In genomic region chr9:110448857-110449617, GRCm38 (mm10) we compare ENCODE assay signal across 8 mouse cellular contexts. TPM values are rescaled to one million over a fixed set of nuclear protein-coding genes. Genes with fewer than 3 reads are reported as not detected.
A peak's percentile ranks its signal among the peaks of the same experiment; 100 is the strongest.
DNase-seq lines count a peak whose midpoint lies in the region; ATAC-seq and TF ChIP-seq lines count a peak whose summit lies in the region.

No protein-coding gene starts in this region.

- H3K27me3 ChIP-seq in MEL (ENCODE audit: control insufficient read depth in 1 of 2, insufficient read depth in 2 of 2, low read length in 2 of 2): no peaks in the 10 kb centered on the region
- H3K27me3 ChIP-seq in cerebellum, adult 2 months (ENCODE audit: control insufficient read depth, insufficient read depth, low read length): no peaks in the 10 kb centered on the region
- H3K27me3 ChIP-seq in forebrain, postnatal 0 days (ENCODE audit: insufficient read depth, low read length): no peaks in the 10 kb centered on the region
- H3K27me3 ChIP-seq in lung, embryonic 14.5 days (ENCODE audit: insufficient read depth, low read length): no peaks in the 10 kb centered on the region

- H3K4me1 ChIP-seq in MEL (ENCODE audit: control insufficient read depth in 1 of 2, insufficient read depth in 2 of 2, low read length in 2 of 2): peaks cover 0 to 6% of the 10 kb centered on the region in 2 experiments; a peak in 2 of 4 replicates
- peaks cover 3% of the 10 kb centered on the region for H3K4me1 ChIP-seq in cerebellum, adult 2 months (ENCODE audit: control insufficient read depth, insufficient read depth, low read length)
- H3K4me1 ChIP-seq in forebrain, postnatal 0 days (ENCODE audit: insufficient read depth): peaks cover 4% of the 10 kb centered on the region; the same call in 1 of the 2 replicates
- H3K4me1 ChIP-seq in lung, embryonic 14.5 days (ENCODE audit: insufficient read depth): no peaks in the 10 kb centered on the region

- no peak overlapping the region for H3K27ac ChIP-seq in MEL (ENCODE audit: control insufficient read depth, low read depth, low read length)
- no peak overlapping the region for H3K27ac ChIP-seq in cerebellum, adult 2 months (ENCODE audit: insufficient read depth, low read length)
- peak overlapping the region; percentile 45; the same call in 1 of the 2 replicates for H3K27ac ChIP-seq in forebrain, postnatal 0 days (ENCODE audit: low read depth, low read length)
- no peak overlapping the region for H3K27ac ChIP-seq in lung, embryonic 14.5 days (ENCODE audit: low read depth)

- no peak overlapping the region for H3K9ac ChIP-seq in MEL (ENCODE audit: control insufficient read depth, low read depth, low read length, poor library complexity, severe bottlenecking)
- H3K9ac ChIP-seq in forebrain, postnatal 0 days: no peak overlapping the region
- H3K9ac ChIP-seq in lung, embryonic 14.5 days: no peak overlapping the region

- no peak overlapping the region for H3K4me3 ChIP-seq in MEL (ENCODE audit: control insufficient read depth in 1 of 2, insufficient read depth in 1 of 2, low read depth in 2 of 2, low read length in 2 of 2)
- no peak overlapping the region for H3K4me3 ChIP-seq in cerebellum, adult 2 months (replicated peaks; ENCODE audit: insufficient read depth, low read depth, low read length)
- H3K4me3 ChIP-seq in forebrain, postnatal 0 days (ENCODE audit: low read depth, low read length): no peak overlapping the region
- no peak overlapping the region for H3K4me3 ChIP-seq in lung, embryonic 14.5 days (ENCODE audit: low read depth, low read length)

- no peaks in the 10 kb centered on the region for H3K9me3 ChIP-seq in MEL (replicated peaks; ENCODE audit: insufficient read depth, low read length)
- H3K9me3 ChIP-seq in forebrain, postnatal 0 days (ENCODE audit: low read length): no peaks in the 10 kb centered on the region
- H3K9me3 ChIP-seq in lung, embryonic 14.5 days (ENCODE audit: low read depth, low read length): no peaks in the 10 kb centered on the region

- H3K36me3 ChIP-seq in MEL (ENCODE audit: control insufficient read depth in 1 of 2, insufficient read depth in 2 of 2, low read length in 2 of 2): no peaks in the 10 kb centered on the region
- H3K36me3 ChIP-seq in forebrain, postnatal 0 days (ENCODE audit: insufficient read depth): peaks cover 9% of the 10 kb centered on the region; the same call in 1 of the 2 replicates
- H3K36me3 ChIP-seq in lung, embryonic 14.5 days (ENCODE audit: insufficient read depth): peaks cover 3% of the 10 kb centered on the region; the same call in 1 of the 2 replicates

- DNase-seq in MEL (ENCODE audit: low read depth, low spot score): peak; percentile 93
- peak; percentile 67 to 72 for DNase-seq in cerebellum, adult 2 months
- peak; percentile 93 for DNase-seq in forebrain, postnatal 0 days
- peak; percentile 74 to 80 for DNase-seq in layer of hippocampus, adult 8-10 months (ENCODE audit: low spot score in 2 of 2)
- peak; percentile 94 for DNase-seq in lung, embryonic 14.5 days
- DNase-seq in ovary, postnatal 10 days (ENCODE audit: low spot score): peak; percentile 19
- DNase-seq in thymus, postnatal 0 days (ENCODE audit: low spot score): peak; percentile 88

- TF ChIP-seq CTCF in MEL (IDR thresholded peaks at IDR 0.05 in 2 of 3, conservative IDR thresholded peaks at IDR 0.05 in 1 of 3; ENCODE audit: control insufficient read depth in 1 of 3, insufficient read depth in 1 of 3, low read depth in 2 of 3, low read length in 3 of 3, poor library complexity in 1 of 3, severe bottlenecking in 1 of 3): peak; percentile 69 to 94 (median 77)
- TF ChIP-seq CTCF in cerebellum, adult 2 months (IDR thresholded peaks at IDR 0.05; ENCODE audit: borderline replicate concordance, insufficient read depth, low read depth, low read length): peak; percentile 76
- peak; percentile 92 for TF ChIP-seq CTCF in forebrain, postnatal 0 days (IDR thresholded peaks at IDR 0.05; ENCODE audit: low read depth)
- TF ChIP-seq CTCF in lung, embryonic 14.5 days (IDR thresholded peaks at IDR 0.05; ENCODE audit: low read depth): peak; percentile 89

- TF ChIP-seq RAD21 in MEL (IDR thresholded peaks at IDR 0.05; ENCODE audit: low read depth, low read length): peak; percentile 92

- 16% methylated on average over 11 of the region's 11 CpGs for WGBS in cerebellum, adult 2 months
- WGBS in forebrain, postnatal 0 days: 30% methylated on average over 11 of the region's 11 CpGs
- 37% methylated on average over 11 of the region's 11 CpGs for WGBS in lung, embryonic 14.5 days

- no peak overlapping the region for H3K4me2 ChIP-seq in forebrain, postnatal 0 days (ENCODE audit: low read depth)
- no peak overlapping the region for H3K4me2 ChIP-seq in lung, embryonic 14.5 days

- no peak for TF ChIP-seq POLR2A in MEL (IDR thresholded peaks at IDR 0.05; ENCODE audit: control insufficient read depth in 1 of 2, insufficient read depth in 1 of 2, low read depth in 1 of 2, low read length in 2 of 2, poor library complexity in 1 of 2)
- no peak for TF ChIP-seq POLR2A in cerebellum, adult 2 months (IDR thresholded peaks at IDR 0.05; ENCODE audit: borderline replicate concordance, insufficient read depth, low read length)

- H3K79me2 ChIP-seq in MEL (ENCODE audit: control insufficient read depth, insufficient read depth, low read length, poor library complexity): no peaks in the 10 kb centered on the region

- peak in 1 of 2 experiments; percentile 60; a peak in 2 of 4 replicates for TF ChIP-seq EP300 in MEL (IDR thresholded peaks at IDR 0.05; ENCODE audit: low read depth in 1 of 2, low read length in 2 of 2)

- ATAC-seq in forebrain, postnatal 0 days: peak; percentile 93
- ATAC-seq in hematopoietic stem cell, adult 5-6 weeks (replicated peaks in 1 of 2; ENCODE audit: insufficient read depth in 1 of 2, low FRiP score in 2 of 2, low TSS enrichment in 1 of 2, low read depth in 1 of 2, poor library complexity in 2 of 2, severe bottlenecking in 2 of 2): peak; percentile 82 to 91
- peak; percentile 82 for ATAC-seq in lung, embryonic 14.5 days (ENCODE audit: insufficient read depth)

TF ChIP-seq in MEL, 35 proteins besides CTCF, POLR2A, EP300 and RAD21 (continues in another document):
- TF ChIP-seq CHD1 (IDR thresholded peaks at IDR 0.05; ENCODE audit: low read depth, low read length): no peak
- TF ChIP-seq ZNF384 (IDR thresholded peaks at IDR 0.05; ENCODE audit: low read depth, low read length): no peak
- no peak for TF ChIP-seq POLR2AphosphoS5 (IDR thresholded peaks at IDR 0.05; ENCODE audit: borderline replicate concordance, low read depth, low read length)
- no peak for TF ChIP-seq KAT2A (conservative IDR thresholded peaks at IDR 0.05; ENCODE audit: low read depth, low read length)

RNA-seq across cellular contexts. Expression of gene Klhl18, which starts 27.5 kb away (rescaled TPM):
- total RNA-seq in MEL (2012; rRNA removed): 3.8 TPM in 2 replicates
- polyA plus RNA-seq in MEL (2012; ENCODE audit: insufficient read depth in 1 of 2, insufficient read length in 2 of 2, low read depth in 1 of 2, low replicate concordance in 2 of 2, missing spikeins in 1 of 2): 1 to 10 TPM in 1 of 2 experiments, not detected in 1; 6.9 TPM
- polyA plus RNA-seq in cerebellum, adult 2 months (2012; rRNA removed): 25.9 and 26.9 TPM in 2 replicates
- total RNA-seq in forebrain, postnatal 0 days (2014; rRNA removed): 28.2 and 36.8 TPM in 2 replicates
- polyA plus RNA-seq in forebrain, postnatal 0 days (2015; fragmentation: Nextera tagmentation; extraction: Ambion mirVana): 15.6 and 19.3 TPM in 2 replicates
- total RNA-seq in hematopoietic stem cell, adult 5-6 weeks (2017): 12.6 and 15.4 TPM in 2 replicates
- total RNA-seq in layer of hippocampus, adult 8-10 months (2022): 10 to 100 TPM; 22.3 to 27.0 (median 25.5) TPM
- 8.9 and 9.7 TPM in 2 replicates for polyA plus RNA-seq in lung, embryonic 14.5 days (2014; fragmentation: Nextera tagmentation; extraction: Ambion mirVana)
- 3.5 and 4.2 TPM in 2 replicates for polyA plus RNA-seq in thymus, postnatal 0 days (2015; fragmentation: Nextera tagmentation; extraction: Ambion mirVana)

RNA-seq across cellular contexts. Expression of gene Kif9, which starts 27.7 kb away (rescaled TPM):
- total RNA-seq in MEL (2012; rRNA removed): 0.33 and 0.54 TPM in 2 replicates
- polyA plus RNA-seq in MEL (2012; ENCODE audit: insufficient read depth in 1 of 2, insufficient read length in 2 of 2, low read depth in 1 of 2, low replicate concordance in 2 of 2, missing spikeins in 1 of 2): under 1 TPM in 1 of 2 experiments, not detected in 1; 0.72 TPM
- polyA plus RNA-seq in cerebellum, adult 2 months (2012; rRNA removed): 2.2 and 2.3 TPM in 2 replicates
- 4.4 and 5.4 TPM in 2 replicates for total RNA-seq in forebrain, postnatal 0 days (2014; rRNA removed)
- 3.0 and 3.8 TPM in 2 replicates for polyA plus RNA-seq in forebrain, postnatal 0 days (2015; fragmentation: Nextera tagmentation; extraction: Ambion mirVana)
- 2.0 and 2.1 TPM in 2 replicates for total RNA-seq in hematopoietic stem cell, adult 5-6 weeks (2017)
- 1 to 10 TPM; 3.8 to 5.6 (median 4.7) TPM for total RNA-seq in layer of hippocampus, adult 8-10 months (2022)
- 0.88 and 1.8 TPM in 2 replicates for polyA plus RNA-seq in lung, embryonic 14.5 days (2014; fragmentation: Nextera tagmentation; extraction: Ambion mirVana)
- 1.2 and 1.4 TPM in 2 replicates for polyA plus RNA-seq in thymus, postnatal 0 days (2015; fragmentation: Nextera tagmentation; extraction: Ambion mirVana)

RNA-seq across cellular contexts. Expression of gene Ngp, which starts 29.5 kb away (rescaled TPM):
- total RNA-seq in MEL (2012; rRNA removed): not detected in 2 replicates
- polyA plus RNA-seq in MEL (2012; ENCODE audit: insufficient read depth in 1 of 2, insufficient read length in 2 of 2, low read depth in 1 of 2, low replicate concordance in 2 of 2, missing spikeins in 1 of 2): not detected
- polyA plus RNA-seq in cerebellum, adult 2 months (2012; rRNA removed): 0.90 and 2.5 TPM in 2 replicates
- total RNA-seq in forebrain, postnatal 0 days (2014; rRNA removed): 0.31 TPM in 1 of 2 replicates, not detected in the other
- 1.4 and 2.9 TPM in 2 replicates for polyA plus RNA-seq in forebrain, postnatal 0 days (2015; fragmentation: Nextera tagmentation; extraction: Ambion mirVana)
- total RNA-seq in hematopoietic stem cell, adult 5-6 weeks (2017): 584 and 1,397 TPM in 2 replicates
- under 1 TPM in 1 of 4 experiments, not detected in 3; 0.31 TPM for total RNA-seq in layer of hippocampus, adult 8-10 months (2022)
- polyA plus RNA-seq in lung, embryonic 14.5 days (2014; fragmentation: Nextera tagmentation; extraction: Ambion mirVana): 0.34 and 3.4 TPM in 2 replicates
- polyA plus RNA-seq in thymus, postnatal 0 days (2015; fragmentation: Nextera tagmentation; extraction: Ambion mirVana): 2.9 and 7.4 TPM in 2 replicates

RNA-seq across cellular contexts. Expression of gene Ptpn23, which starts 41.0 kb away (rescaled TPM):
- total RNA-seq in MEL (2012; rRNA removed): 7.3 and 8.3 TPM in 2 replicates
- 10 to 100 TPM in 1 of 2 experiments, not detected in 1; 40.1 TPM for polyA plus RNA-seq in MEL (2012; ENCODE audit: insufficient read depth in 1 of 2, insufficient read length in 2 of 2, low read depth in 1 of 2, low replicate concordance in 2 of 2, missing spikeins in 1 of 2)
- 50.0 and 50.4 TPM in 2 replicates for polyA plus RNA-seq in cerebellum, adult 2 months (2012; rRNA removed)
- 25.3 and 26.2 TPM in 2 replicates for total RNA-seq in forebrain, postnatal 0 days (2014; rRNA removed)
- polyA plus RNA-seq in forebrain, postnatal 0 days (2015; fragmentation: Nextera tagmentation; extraction: Ambion mirVana): 7.8 and 10.2 TPM in 2 replicates
- total RNA-seq in hematopoietic stem cell, adult 5-6 weeks (2017): 3.7 and 5.1 TPM in 2 replicates
- 10 to 100 TPM; 46.2 to 62.8 (median 53.4) TPM for total RNA-seq in layer of hippocampus, adult 8-10 months (2022)
- polyA plus RNA-seq in lung, embryonic 14.5 days (2014; fragmentation: Nextera tagmentation; extraction: Ambion mirVana): 16.4 and 19.1 TPM in 2 replicates
- polyA plus RNA-seq in thymus, postnatal 0 days (2015; fragmentation: Nextera tagmentation; extraction: Ambion mirVana): 7.6 and 8.9 TPM in 2 replicates

Comparison
In these comparisons a context has a peak if more than half of its experiments do, and no peak if none do; other contexts are left out.
1. DNase-seq: peak in every context shown above with its lines; median percentile 94 in lung, embryonic 14.5 days; 93 in MEL; 93 in forebrain, postnatal 0 days; 88 in thymus, postnatal 0 days; 77 in layer of hippocampus, adult 8-10 months; 70 in cerebellum, adult 2 months; 19 in ovary, postnatal 10 days.